Mouse (Mus musculus): ENCODE results near the gene Arih2.
"Not testable (repeated sequence)": the region's sequence is repeated elsewhere in the genome, so short reads cannot be mapped to it uniquely, and the experiment has no call there.

The Arih2 gene

DNA sequence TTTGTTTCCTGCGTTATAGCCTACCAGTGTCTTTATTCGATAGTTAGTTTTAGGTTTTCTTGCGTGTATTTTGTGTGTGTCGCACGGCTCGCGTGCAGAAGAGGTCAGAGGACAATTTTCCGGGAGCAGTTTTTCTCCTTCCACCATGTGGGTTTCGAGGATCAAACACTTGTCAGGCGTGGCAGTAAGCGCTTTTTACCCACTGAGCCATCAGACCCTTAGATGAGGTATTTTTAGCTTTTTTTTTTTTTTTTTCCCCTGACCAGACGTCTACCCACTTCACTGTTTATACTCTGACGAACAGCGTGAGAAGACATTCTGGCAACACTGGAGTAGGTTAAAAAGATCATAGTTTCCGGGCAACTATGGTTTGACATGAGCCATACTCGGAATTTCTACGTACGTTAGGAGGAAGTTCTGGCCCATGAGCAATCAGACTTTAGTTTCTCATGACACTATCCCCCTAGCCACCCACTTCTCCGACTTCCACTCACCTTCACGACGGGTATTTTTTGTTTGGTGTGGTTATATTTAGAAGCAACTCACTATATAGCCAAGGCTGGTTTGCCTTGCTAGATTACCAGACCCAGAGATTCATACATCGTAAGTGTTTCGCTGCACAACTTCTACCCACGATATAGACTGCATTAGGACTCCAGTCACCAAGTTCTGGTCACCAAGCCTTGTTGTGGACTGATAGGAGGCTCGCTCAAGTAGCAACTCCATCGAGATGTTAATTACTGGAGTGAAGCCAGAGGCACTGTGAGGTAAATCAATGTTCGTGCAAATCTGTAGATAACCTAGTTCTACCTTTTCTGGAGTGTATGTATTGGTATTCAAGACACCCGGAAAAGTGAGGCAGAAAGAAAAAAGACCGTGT lies 615 bp upstream of the Arih2 start:
- no peak for DNase-seq (ENCODE audit: low spot score in 2 of 2)

GRCm38 (mm10) chr9:108648166-108648565 lies 1.0 kb downstream of the Arih2 start:
- no peak for DNase-seq (ENCODE audit: low spot score in 2 of 2)

DNA sequence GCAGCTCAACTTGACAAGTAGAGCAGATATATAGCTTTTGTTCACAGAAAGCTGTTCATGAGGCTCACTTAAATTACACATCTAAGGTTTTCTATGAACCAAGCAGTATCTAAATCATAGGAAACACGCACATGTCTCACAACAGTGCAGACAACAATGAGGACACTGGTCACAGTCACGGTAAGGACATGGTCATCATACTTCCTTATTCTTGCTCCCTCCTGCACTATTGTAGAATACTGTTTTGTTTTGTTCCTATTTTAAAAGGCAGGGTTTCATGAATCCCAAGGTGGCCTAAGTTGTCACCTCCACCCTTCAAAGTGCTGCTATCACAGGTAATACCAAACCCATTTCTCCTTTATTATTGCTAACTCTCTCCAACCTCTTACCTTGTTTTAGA lies 9.4 kb downstream of the Arih2 start:
- DNase-seq (ENCODE audit: low spot score in 2 of 2) = no peak

- no peak for DNase-seq (ENCODE audit: low spot score in 2 of 2)
These were observed 13.8 kb downstream of the Arih2 start for GRCm38 (mm10) chr9:108635415-108635814.

- DNase-seq (ENCODE audit: low spot score in 2 of 2) = no peak
These were observed 15.3 kb downstream of the Arih2 start for GRCm38 (mm10) chr9:108633846-108634245.

DNA sequence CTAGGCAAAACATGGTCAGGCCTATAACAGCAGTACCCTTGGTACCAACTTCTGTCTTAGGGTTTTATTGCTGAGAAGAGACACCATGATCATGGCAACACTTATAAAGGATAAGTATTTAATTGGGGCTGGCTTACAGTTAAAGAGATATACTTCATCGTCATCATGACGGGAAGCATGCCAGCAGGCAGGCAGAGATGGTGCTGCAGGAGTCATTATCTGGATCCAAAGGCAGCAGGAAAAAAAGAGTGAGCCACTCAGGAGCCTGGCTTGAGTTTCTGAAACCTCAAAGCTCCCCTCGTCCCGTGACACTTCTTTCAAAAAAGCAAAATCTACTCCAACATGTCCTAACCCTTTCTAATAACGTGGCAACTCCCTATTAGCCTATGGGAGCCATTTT lies 16.8 kb downstream of the Arih2 start:
- no peak for DNase-seq (ENCODE audit: low spot score in 2 of 2)

GRCm38 (mm10) chr9:108631631-108632256 lies 17.4 kb downstream of the Arih2 start:
- no peak for DNase-seq (ENCODE audit: low spot score in 2 of 2)

DNA sequence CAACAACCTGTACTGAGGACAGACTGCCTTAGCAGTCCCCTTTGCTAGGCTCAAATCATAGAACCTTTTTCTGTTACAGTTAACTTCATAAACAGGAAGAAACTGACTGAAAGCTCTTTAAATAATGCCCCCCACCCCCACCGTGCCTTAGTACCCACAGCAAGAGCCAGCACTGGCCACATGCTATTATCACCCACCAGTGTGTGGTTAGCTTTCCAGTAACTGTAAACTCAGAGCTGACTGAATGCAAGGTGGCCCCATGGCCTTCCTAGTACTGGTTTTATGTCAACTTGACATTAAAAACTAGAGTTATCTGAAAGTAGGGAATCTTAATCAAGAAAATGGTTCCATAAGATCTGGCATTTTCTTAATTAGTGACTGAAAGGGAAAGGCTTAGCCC lies 18.5 kb downstream of the Arih2 start:
- no peak for DNase-seq (ENCODE audit: low spot score in 2 of 2)

DNA sequence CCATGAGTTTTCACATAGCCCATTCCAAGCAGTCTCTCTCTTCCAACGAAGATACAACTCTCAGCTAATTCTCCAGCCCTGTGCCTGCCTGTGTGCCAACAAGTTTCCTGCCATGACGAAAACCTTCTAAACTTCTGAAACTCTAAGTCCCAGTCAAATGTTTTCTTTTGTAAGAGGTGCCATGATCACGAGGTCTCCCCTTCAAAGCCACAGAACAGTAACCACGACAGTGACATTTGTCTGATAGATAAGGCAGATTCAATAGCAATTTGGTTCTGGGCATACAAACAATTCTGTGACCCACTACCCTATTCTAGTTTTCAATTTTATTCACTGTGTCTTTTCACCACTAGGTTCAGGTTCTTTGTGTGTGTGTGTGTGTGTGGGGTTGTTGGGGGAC lies 21.0 kb downstream of the Arih2 start:
- no peak for DNase-seq (ENCODE audit: low spot score in 2 of 2)

DNA sequence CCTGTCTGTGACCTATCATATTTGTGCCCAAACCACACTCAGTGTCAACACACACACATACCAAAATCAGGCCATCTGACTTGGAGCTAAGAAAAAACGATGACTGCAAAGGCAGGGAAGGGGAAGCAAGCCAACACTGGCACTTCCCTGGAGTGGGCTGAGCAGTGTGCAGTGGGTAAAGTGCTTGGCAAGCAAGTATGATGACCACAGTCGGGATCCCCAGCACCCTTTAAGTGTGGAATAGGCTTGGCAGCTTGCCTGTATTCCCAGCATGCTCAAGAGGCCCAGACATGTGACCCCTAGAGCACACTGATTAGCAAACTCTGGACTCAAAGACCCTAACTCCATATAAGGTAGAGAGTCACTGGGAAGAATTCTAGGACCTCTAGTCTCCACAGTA lies 22.7 kb downstream of the Arih2 start:
- no peak for DNase-seq (ENCODE audit: low spot score in 2 of 2)

- DNase-seq (ENCODE audit: low spot score in 2 of 2) = no peak
These were observed 31.9 kb downstream of the Arih2 start for GRCm38 (mm10) chr9:108617301-108617700.

DNA sequence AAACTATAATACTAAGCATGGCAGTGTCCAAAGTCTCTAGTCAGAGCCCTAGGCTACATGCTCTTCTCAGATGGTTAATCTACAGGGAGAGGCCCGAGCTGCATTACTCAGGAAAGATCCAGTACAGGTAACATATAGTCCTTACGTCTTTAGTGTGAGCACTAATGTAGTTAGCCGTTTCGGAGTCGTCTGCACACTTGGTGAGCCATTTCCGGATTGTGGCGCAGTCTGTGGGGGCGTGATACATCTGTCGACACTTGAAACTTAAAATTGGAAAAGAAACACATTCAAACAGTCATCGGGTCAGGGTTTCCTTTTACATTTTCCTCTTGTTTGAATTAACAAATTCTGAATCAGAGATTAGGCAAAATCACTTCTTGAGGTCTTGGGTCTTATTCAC lies 37.7 kb downstream of the Arih2 start:
- no peak for DNase-seq (ENCODE audit: low spot score in 2 of 2)

DNA sequence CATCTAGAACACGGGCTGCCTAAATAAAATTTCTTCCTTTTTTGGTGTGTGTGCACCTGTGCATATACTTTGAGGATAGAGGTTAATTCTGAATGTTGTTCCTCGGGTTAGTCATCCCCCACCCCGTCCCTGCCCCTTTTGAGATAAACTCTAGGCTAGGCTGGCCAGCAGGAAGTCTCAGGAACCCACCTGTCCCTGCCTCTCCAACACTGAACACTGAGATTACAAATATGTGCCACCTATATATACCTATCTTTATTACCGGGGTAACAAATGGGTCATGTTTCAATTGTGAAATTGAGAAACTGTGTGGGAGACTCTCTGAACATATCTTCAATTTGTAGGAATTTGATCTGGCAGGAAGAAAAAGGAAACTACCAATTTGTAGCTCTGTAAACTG lies 40.3 kb downstream of the Arih2 start:
- no peak for DNase-seq (ENCODE audit: low spot score in 2 of 2)

DNA sequence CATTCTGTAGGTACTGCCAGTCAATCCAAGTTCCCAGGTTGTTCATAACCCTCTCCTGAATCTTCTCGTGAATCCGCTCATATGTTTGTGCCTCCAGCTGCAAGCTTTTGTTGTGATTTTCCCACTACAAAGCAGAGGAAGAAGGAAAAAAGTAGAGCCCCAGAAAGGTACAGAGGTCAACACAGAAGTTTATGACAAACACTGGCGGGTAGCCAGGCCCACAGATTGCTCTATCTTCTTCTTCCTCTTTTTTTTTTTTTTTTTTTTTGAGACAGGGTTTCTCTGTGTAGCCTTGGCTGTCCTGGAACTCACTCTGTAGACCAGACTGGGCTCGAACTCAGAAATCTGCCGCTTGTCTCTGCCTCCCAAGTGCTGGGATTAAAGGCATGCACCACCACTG lies 41.3 kb downstream of the Arih2 start:
- DNase-seq (ENCODE audit: low spot score in 2 of 2) = not testable (repeated sequence)

- DNase-seq (ENCODE audit: low spot score in 2 of 2) = no peak
These were observed 47.2 kb downstream of the Arih2 start for GRCm38 (mm10) chr9:108601986-108602385.

DNA sequence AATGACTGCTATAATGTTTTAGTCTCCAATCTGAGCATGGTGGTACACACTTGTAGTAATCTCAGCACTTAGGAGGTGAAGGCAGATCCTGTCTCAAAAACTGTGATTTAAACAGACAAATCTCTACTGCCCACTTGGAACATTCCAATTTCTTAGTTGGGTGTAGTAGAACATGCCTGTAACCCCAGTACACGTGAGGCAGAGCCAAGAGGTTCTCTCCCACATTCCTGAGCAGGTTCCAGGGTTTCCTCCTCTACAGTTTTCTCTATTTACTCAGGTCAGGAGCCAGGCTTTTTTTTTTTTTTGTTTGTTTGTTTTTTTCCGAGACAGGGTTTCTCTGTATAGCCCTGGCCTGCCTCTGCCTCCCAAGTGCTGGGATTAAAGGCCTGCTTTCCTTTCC lies 49.2 kb downstream of the Arih2 start:
- no peak for DNase-seq (ENCODE audit: low spot score in 2 of 2)

DNA sequence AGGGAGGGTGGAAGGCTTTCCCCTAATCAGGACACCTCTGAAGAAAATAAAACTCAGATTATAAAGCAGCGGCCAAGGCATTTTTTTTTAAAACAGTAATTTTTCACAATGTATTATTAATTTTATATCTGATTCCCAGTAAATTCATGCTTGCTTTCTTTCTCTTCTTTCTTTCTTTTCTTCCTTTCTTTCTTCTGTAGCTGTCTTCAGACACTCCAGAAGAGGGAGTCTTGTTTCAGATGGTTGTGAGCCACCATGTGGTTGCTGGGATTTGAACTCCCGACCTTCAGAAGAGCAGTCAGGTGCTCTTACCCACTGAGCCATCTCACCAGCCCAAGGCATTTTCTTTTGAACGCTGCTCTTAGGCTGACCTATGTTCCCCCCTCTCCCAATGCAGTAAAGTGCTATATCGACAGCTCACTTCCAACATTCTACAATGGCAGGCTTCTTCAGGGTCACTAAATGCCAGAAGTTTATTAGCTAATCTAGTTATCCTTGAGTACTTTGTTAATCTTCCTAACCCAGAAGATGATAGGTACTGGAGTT lies 50.1 kb downstream of the Arih2 start:
- no peak for DNase-seq (ENCODE audit: low spot score in 2 of 2)

- DNase-seq (ENCODE audit: low spot score in 2 of 2) = peak; percentile 77
These were observed 52.0 kb downstream of the Arih2 start, which contains the start of gene P4htm for GRCm38 (mm10) chr9:108596998-108597764. TSS of gene P4htm (minus strand) at chr9:108597667.

GRCm38 (mm10) chr9:108594354-108594753 lies 54.8 kb downstream of the Arih2 start:
- no peak for DNase-seq (ENCODE audit: low spot score in 2 of 2)

DNA sequence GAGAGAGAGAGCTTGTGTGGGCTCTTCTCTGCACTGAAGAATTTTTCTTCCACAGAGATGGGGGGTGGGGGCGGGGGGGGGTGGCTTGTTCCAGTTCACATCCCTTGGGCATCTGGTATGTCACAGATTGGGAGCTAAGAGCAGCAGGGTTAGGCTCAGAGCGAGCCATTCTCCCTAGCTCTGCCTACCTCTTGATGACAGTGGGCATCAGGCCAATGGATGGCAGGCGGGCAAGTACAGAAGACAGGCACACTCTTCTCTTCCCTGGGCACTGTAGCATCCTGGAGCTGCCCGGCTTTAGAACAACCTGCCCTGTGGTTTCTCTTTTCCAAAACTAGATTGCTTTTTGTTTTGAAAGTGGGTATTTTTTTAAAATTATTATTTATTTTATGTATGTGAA lies 57.7 kb downstream of the Arih2 start:
- no peak for DNase-seq (ENCODE audit: low spot score in 2 of 2)

DNA sequence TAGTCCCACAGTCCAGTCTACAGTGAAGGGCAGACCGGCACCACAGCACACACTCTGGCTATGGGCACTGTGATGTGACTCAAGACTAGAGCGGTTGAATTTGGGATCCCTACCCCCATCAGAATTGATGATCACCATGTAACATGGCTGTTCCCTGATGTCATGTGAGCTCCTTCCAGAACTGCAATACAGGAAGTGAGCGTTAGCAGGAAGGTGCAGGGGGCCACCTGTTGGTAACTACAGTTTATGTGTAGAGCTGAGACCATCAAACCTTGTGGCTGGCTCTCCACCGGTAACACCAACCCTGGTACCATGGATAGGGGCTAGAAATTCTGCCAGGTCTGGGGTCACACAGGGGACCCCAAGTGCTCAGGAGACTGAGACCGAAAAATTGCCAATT lies 60.0 kb downstream of the Arih2 start:
- DNase-seq (ENCODE audit: low spot score in 2 of 2) = no peak

DNA sequence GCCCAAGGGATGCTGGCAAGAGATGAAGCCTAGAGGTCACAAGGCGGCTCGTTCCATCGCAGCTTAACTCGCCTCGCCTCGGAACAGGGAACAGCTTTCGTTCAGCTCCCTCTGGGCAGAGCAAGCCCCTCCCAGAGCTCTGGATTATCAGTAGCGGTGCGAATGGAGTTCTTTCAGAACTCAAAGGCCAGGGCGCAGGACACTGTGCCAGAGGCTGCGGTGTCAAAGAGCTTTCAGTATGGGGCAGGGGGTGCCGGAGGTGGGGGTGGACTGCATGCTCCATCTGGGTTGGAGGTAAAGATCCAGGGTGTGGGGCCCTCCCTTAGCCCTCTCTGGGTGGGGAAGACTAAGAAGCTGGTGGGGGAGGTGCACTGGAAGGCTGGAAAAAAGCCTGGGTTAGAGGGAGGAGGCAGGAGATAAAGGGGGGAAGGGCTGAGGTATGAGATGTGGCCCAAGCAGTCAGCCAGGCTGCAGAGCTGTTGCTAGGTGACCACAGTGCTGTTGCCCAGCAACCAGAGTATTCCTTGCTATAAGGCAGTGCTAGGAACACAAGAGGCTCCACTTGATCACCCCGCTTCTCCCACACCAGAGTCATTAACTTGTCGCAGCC lies 61.5 kb downstream of the Arih2 start:
- DNase-seq (ENCODE audit: low spot score in 2 of 2) = peak; percentile 89 to 95
